Mouse (Mus musculus): ENCODE results near the gene Rad51. TPM values are rescaled to one million over a fixed set of nuclear protein-coding genes. Genes with fewer than 3 reads are reported as not detected.

Rad51 gene
- polyA plus RNA-seq, 1 experiment from 2014 or later = 10.3 TPM

GRCm38 (mm10) chr2:119147775-119148174 lies 35.2 kb downstream of the Rad51 start:
- peaks cover 88% of the 10 kb centered on the region for H3K36me3 ChIP-seq (ENCODE audit: control insufficient read depth, insufficient read depth)
- no peak for TF ChIP-seq CTCF (IDR thresholded peaks at IDR 0.05; ENCODE audit: low read depth)

DNA sequence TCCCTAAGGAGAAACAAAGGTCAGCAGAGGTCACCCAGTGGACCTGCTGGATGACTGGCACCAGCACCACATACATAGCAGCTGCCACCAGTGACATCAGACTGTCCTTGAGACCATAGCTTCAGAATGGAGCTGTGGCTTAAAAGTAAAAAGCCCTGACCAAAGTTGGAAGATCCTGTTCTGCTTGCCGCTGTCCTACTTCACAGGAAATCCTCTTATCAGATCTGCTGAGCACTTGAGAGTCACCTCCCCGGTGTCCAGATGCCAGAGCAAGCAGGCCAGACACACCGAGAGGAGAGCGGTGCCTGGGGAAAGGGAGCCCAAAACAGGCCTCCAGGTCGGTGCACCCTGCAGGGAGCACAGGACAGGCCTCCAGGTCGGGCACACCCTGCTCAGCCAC lies 39.7 kb downstream of the Rad51 start:
- no peak for ATAC-seq
- no peak for TF ChIP-seq CTCF (IDR thresholded peaks at IDR 0.05; ENCODE audit: low read depth)
- WGBS = 74% methylated on average over 6 of the region's 6 CpGs
- no peak overlapping the region for H3K4me2 ChIP-seq (replicated peaks; ENCODE audit: low read depth)
- H3K36me3 ChIP-seq (ENCODE audit: control insufficient read depth, insufficient read depth) = peaks cover 66% of the 10 kb centered on the region
- H3K9ac ChIP-seq (ENCODE audit: low read depth, low read length) = no peak overlapping the region
- H3K27ac ChIP-seq (ENCODE audit: low read depth, low read length) = no peak overlapping the region
- H3K4me3 ChIP-seq (ENCODE audit: low read depth, low read length) = no peak overlapping the region
- H3K9me3 ChIP-seq (ENCODE audit: control insufficient read depth) = no peaks in the 10 kb centered on the region
- no peaks in the 10 kb centered on the region for H3K27me3 ChIP-seq (replicated peaks; ENCODE audit: control insufficient read depth, insufficient read depth, low read length)
- H3K4me1 ChIP-seq (replicated peaks; ENCODE audit: control insufficient read depth, insufficient read depth, low read length) = peaks cover 2% of the 10 kb centered on the region; the same call in 1 of the 2 replicates

More at GRCm38 (mm10) chr2:119147775-119148174, 35.2 kb downstream of the Rad51 start:
- no peak overlapping the region for H3K4me2 ChIP-seq (replicated peaks; ENCODE audit: low read depth)
- no peaks in the 10 kb centered on the region for H3K27me3 ChIP-seq (replicated peaks; ENCODE audit: control insufficient read depth, insufficient read depth, low read length)
- H3K9ac ChIP-seq (ENCODE audit: low read depth, low read length) = no peak overlapping the region
- 96% methylated on average over 8 of the region's 8 CpGs for WGBS
- H3K4me1 ChIP-seq (replicated peaks; ENCODE audit: control insufficient read depth, insufficient read depth, low read length) = no peaks in the 10 kb centered on the region
- no peak overlapping the region for H3K4me3 ChIP-seq (ENCODE audit: low read depth, low read length)
- H3K9me3 ChIP-seq (ENCODE audit: control insufficient read depth) = no peaks in the 10 kb centered on the region
- H3K27ac ChIP-seq (ENCODE audit: low read depth, low read length) = no peak overlapping the region; the same call in 1 of the 2 replicates
- no peak for ATAC-seq

DNA sequence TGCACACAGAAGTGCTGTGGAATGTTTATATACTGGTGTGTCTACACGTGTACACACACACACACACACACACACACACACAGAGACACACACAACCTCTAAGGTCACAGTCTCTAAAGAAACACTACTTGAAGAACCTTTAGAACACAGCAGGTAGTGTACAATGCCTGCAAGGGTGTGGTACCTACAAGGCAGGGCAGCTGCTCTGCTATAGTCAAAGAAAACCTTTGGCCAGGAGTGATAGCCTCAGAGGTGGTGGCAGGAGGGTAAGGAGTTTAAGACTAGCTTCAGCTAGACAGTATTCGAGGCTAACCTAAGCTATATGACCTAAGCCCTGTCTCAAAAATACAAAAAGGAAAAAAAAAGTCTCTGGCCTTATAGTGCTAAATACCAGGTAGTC lies 42.1 kb downstream of the Rad51 start:
- H3K36me3 ChIP-seq (ENCODE audit: control insufficient read depth, insufficient read depth) = peaks cover 43% of the 10 kb centered on the region
- peaks cover 3% of the 10 kb centered on the region; the same call in 1 of the 2 replicates for H3K4me1 ChIP-seq (replicated peaks; ENCODE audit: control insufficient read depth, insufficient read depth, low read length)
- peak overlapping the region; percentile 89 for H3K4me2 ChIP-seq (replicated peaks; ENCODE audit: low read depth)
- no peak overlapping the region for H3K9ac ChIP-seq (ENCODE audit: low read depth, low read length)
- WGBS = 42% methylated on average over 2 of the region's 2 CpGs
- H3K4me3 ChIP-seq (ENCODE audit: low read depth, low read length) = no peak overlapping the region
- H3K27me3 ChIP-seq (replicated peaks; ENCODE audit: control insufficient read depth, insufficient read depth, low read length) = no peaks in the 10 kb centered on the region
- H3K9me3 ChIP-seq (ENCODE audit: control insufficient read depth) = no peaks in the 10 kb centered on the region
- ATAC-seq = peak; percentile 56
- peak overlapping the region; percentile 98 for H3K27ac ChIP-seq (ENCODE audit: low read depth, low read length)
- TF ChIP-seq CTCF (IDR thresholded peaks at IDR 0.05; ENCODE audit: low read depth) = no peak

GRCm38 (mm10) chr2:119155388-119155787 lies 42.8 kb downstream of the Rad51 start:
- Histone ChIP-seq H3K4me3 (ENCODE audit: low read depth, low read length) (peak overlapping the region; percentile 100), H3K27ac (ENCODE audit: low read depth, low read length) (peak overlapping the region; percentile 98)
- TF ChIP-seq CTCF (IDR thresholded peaks at IDR 0.05; ENCODE audit: low read depth) = no peak

DNA sequence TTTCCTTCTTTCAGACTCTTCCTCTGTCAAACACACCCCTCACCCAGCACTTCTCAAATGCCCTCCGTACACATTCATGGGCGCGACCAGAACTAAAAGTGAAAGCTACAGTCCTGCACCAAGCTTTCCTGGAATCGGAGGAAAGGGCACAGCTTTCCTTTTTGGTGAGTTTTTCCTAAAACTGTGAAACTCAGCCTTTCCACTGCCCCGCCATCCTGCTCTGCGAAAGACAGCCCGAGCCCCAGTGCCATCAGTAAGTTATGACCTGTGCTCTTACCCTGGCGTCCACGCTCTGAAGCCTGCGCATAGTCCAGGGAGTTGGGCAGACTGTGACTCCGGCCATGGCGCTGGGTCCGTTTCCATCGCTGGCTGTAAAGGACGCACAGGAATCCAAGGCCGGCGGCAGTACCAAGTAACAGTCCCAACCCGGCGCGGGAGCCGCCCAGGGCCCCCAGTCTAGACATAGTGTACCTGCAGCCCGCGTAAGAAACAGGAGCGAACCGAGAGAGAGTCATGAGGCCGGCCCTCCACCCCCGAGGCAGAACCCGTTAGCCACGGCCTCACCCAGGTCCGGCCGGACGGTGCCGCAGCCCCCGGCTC lies 43.6 kb downstream of the Rad51 start:
- ATAC-seq = peak; percentile 7; the same call in 1 of the 2 replicates
- H3K4me3 ChIP-seq (ENCODE audit: low read depth, low read length) = peak overlapping the region; percentile 100
- WGBS = 2% methylated on average over 34 of the region's 34 CpGs
- H3K27ac ChIP-seq (ENCODE audit: low read depth, low read length) = peak overlapping the region; percentile 98
- TF ChIP-seq CTCF (IDR thresholded peaks at IDR 0.05; ENCODE audit: low read depth) = no peak
- H3K4me2 ChIP-seq (replicated peaks; ENCODE audit: low read depth) = peak overlapping the region; percentile 89
- H3K27me3 ChIP-seq (replicated peaks; ENCODE audit: control insufficient read depth, insufficient read depth, low read length) = no peaks in the 10 kb centered on the region
- H3K9me3 ChIP-seq (ENCODE audit: control insufficient read depth) = no peaks in the 10 kb centered on the region
- H3K36me3 ChIP-seq (ENCODE audit: control insufficient read depth, insufficient read depth) = peaks cover 28% of the 10 kb centered on the region
- peaks cover 3% of the 10 kb centered on the region; the same call in 1 of the 2 replicates for H3K4me1 ChIP-seq (replicated peaks; ENCODE audit: control insufficient read depth, insufficient read depth, low read length)
- H3K9ac ChIP-seq (ENCODE audit: low read depth, low read length) = peak overlapping the region; percentile 98

More at GRCm38 (mm10) chr2:119155388-119155787, 42.8 kb downstream of the Rad51 start:
- H3K27me3 ChIP-seq (replicated peaks; ENCODE audit: control insufficient read depth, insufficient read depth, low read length) = no peaks in the 10 kb centered on the region
- peaks cover 36% of the 10 kb centered on the region for H3K36me3 ChIP-seq (ENCODE audit: control insufficient read depth, insufficient read depth)
- peaks cover 3% of the 10 kb centered on the region; the same call in 1 of the 2 replicates for H3K4me1 ChIP-seq (replicated peaks; ENCODE audit: control insufficient read depth, insufficient read depth, low read length)
- H3K9me3 ChIP-seq (ENCODE audit: control insufficient read depth) = no peaks in the 10 kb centered on the region
- peak overlapping the region; percentile 89 for H3K4me2 ChIP-seq (replicated peaks; ENCODE audit: low read depth)
- peak overlapping the region; percentile 98; the same call in 1 of the 2 replicates for H3K9ac ChIP-seq (ENCODE audit: low read depth, low read length)
- 50% methylated on average over 9 of the region's 9 CpGs for WGBS
- ATAC-seq = peak; percentile 67

DNA sequence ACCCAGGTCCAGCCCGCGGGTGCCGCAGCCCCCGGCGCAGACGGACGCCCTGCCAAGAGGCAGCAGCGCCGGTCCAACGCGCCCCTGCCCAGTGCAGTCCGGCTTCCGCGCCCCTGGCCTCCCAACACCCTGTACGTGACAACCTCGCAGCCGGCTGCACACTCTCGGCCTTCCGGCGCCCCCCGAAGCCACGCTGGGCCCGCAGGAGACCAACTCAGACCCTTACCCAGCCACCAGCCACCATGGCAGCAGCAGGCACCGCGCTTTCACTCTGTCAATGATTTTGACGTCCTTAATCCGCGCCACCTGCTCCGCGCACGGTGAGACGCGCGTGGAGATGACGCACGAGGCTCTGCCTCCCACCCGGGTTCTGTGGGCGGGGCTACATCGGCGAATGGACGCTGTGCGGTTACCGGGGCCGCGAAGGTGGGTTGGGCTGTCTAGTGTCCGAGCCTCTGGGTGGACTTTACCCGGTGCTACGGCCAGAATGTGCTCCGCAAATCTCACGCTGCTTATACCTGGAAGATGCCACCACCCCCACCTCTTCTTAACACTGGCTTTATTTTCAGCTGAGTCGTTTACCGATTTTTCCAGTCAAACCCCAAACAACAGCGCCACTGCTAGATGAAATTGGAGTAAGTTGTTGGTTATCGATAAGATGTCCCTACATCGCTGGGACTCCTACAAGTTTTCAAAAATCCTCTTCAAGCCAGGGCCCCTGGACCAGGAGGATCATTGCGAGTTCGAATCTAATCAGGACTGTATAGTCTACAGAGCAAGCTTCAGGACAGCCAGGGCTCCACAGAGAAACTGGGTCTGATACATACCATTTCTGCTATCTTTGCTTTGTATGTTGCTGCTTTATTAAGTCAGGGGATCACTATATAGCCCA lies 44.3 kb downstream of the Rad51 start, which contains the start of gene Rmdn3:
TSS of gene Rmdn3 (minus strand) at position 354 of the 892 bp plus-strand sequence.
- Histone ChIP-seq H3K36me3 (ENCODE audit: control insufficient read depth, insufficient read depth) (peaks cover 22% of the 10 kb centered on the region), H3K27me3 (replicated peaks; ENCODE audit: control insufficient read depth, insufficient read depth, low read length) (no peaks in the 10 kb centered on the region), H3K9me3 (ENCODE audit: control insufficient read depth) (no peaks in the 10 kb centered on the region), H3K4me3 (ENCODE audit: low read depth, low read length) (peak within 1 kb of the TSS; percentile 100), H3K4me1 (replicated peaks; ENCODE audit: control insufficient read depth, insufficient read depth, low read length) (peaks cover 3% of the 10 kb centered on the region; the same call in 1 of the 2 replicates), H3K4me2 (replicated peaks; ENCODE audit: low read depth) (peak within 1 kb of the TSS; percentile 89), H3K9ac (ENCODE audit: low read depth, low read length) (peak within 1 kb of the TSS; percentile 98), H3K27ac (ENCODE audit: low read depth, low read length) (peak within 1 kb of the TSS; percentile 98)
- under 1% methylated on average over 57 of the region's 57 CpGs for whole genome bisulfite sequencing
- ATAC-seq = peak; percentile 83
- TF ChIP-seq CTCF (IDR thresholded peaks at IDR 0.05; ENCODE audit: low read depth) = peak; percentile 30

Data from intestine, postnatal 0 days (tissue).